Mouse (Mus musculus) T-helper 1 cell (primary cell): ENCODE data around the gene Gna15.

Experiments
- in situ Hi-C: fragments of 300-600 bp; cut with MboI, MseI; formaldehyde crosslinking; loops from one replicate; pipeline ENCODE4 v1.15.1; 2025; ENCODE audit warnings: high pct_unique_total_duplicates

Gna15 gene

DNA sequence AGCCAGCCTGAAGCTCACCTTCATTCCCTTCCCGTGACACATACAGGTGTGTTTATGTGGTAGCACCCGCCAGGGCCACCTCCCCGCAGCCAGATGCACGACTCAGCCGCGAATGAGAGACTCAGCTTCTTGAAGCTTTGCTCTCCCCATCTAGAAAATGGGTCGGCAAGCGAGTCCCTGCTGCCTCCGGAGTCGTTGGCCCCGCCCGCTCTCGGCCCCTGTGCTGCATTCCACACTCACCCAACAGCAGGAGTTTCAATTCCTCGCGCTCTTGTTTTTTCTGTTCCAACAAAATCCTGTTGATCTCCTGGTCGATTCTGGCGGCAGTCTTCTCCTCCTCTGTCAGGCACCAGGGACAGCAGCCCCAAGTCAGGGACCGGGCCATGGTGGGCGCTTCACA lies 455 bp downstream of the Gna15 start:
- in situ Hi-C loops = no loop called here

DNA sequence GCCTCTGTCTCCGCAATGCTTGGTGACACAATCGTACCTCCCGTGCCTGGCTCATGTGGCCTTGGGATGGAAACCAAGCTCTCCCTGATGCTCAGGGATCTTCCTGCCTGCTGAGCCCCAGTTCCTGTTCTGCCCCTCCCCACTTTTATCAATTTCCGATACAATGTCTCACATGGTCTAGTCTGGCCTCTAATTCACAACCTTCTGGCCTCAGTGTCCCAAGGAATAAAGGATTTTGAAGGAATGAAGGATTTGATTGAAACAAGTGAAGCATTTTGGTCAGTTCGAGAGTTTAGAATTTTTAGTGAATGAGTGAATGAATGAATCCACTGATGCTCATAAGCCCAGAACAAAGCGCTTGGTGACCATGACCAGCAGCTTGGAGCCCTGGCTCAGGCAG lies 883 bp downstream of the Gna15 start:
- in situ Hi-C loops = no loop called here

GRCm38 (mm10) chr10:81519978-81520365 lies 4.1 kb downstream of the Gna15 start:
- in situ Hi-C loops = no loop called here

DNA sequence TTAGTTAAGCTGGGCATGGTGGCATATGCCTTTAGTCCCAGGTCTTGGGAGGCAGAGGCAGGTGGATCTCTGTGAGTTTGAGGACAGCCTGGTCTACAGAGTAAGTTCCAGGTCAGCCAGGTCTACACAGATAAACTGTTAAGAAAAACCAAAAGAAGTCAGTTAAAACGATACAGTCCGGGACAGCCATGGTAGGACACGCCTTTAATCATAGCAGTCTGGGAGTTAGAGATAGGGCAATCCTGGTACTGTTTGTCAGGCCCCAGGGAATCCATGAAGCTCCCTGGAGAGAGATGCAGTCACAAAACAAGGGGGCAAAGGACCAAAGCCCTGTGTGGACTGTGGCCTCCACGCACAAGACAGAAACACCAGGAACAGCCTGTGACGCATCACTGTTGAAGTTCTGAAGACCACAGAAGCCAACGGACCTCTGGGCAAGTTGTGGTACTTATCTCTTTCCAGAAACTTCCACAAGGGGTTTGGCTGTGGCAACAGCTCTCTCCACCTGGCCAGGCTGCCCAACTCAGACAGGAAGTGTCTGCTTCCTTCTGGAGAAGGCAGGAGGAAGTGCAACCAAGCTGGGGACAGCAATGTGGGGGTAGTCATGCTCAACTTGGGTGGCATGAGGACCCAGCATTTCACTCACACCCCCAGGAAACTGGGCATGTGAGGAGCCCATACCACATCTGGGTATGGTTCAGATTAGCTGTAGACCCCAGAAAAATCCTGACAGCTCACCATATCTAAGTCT lies 4.6 kb downstream of the Gna15 start:
- in situ Hi-C loops = no loop called here

- in situ Hi-C loops = no loop called here
Observed at GRCm38 (mm10) chr10:81518546-81518945, 5.5 kb downstream of the Gna15 start.

DNA sequence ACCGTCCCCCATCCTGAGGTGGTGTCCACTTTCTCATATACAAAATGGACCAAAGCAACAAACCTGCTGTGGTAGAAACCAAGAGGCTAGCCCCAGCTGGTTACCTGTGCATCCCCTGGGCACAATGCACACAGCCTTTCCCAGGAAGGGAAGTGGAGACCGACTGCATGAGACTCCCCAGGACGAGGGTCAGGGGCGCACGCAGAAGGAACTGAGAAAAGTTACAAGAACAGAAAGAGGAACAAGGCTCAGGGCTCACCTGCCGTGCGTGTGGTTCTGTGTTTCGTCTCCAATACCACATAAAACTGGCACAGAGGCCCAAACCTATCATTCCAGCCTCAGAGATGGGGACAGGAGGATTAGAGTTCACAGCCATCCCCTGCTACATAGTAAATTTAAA lies 6.8 kb downstream of the Gna15 start:
- in situ Hi-C loops = no loop called here

- in situ Hi-C loops = no loop called here
Observed at GRCm38 (mm10) chr10:81513798-81514197, 10.2 kb downstream of the Gna15 start.

DNA sequence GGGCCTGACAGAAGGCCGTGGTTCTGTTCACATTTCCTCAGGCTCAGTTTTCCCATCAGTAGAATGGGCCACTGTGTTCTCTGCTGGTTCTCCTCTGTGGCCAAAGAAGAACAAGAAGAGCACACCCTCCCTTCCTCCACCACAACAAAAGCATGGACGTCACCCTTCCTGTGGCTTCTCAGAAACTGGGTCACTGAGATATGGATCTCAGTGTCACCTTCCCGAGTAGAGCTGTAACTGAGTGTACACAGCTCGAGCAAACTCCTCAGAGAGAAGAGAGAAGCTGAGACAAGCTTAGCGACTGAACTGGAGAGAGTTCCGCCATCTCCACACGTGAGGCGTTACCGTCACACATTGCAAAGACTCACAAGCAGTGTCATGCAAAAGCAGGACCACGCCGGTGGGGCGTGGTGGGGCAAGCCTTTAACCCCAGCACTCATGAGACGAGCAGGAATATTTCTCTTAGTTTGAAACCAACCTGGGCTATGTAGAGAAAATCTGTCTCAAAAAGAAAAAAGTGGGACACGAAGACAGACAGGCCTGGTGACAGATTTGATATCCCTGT lies 13.7 kb downstream of the Gna15 start:
- in situ Hi-C loops = no loop called here

- in situ Hi-C loops = no loop called here
Observed at GRCm38 (mm10) chr10:81507691-81508489, 16.1 kb downstream of the Gna15 start.

DNA sequence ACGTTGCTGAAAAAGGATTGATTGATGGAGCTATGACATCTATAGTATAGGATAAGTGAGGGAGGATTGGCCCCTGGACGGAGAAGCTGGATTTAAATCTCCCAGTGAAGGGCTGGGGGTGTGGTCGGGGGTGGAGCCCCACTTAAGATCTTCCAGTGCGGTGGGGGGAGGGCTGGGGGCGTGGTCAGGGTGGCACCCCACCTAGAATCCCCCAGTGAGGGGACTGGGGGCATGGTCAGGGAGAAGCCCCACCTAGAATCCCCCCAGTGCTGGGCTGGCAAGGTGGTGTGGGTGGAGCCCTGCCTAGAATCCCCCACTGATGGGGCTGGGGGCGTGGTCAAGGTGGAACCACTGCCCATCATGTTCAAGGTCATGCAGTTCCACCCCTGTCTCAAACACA lies 16.9 kb downstream of the Gna15 start:
- in situ Hi-C loops = no loop called here

DNA sequence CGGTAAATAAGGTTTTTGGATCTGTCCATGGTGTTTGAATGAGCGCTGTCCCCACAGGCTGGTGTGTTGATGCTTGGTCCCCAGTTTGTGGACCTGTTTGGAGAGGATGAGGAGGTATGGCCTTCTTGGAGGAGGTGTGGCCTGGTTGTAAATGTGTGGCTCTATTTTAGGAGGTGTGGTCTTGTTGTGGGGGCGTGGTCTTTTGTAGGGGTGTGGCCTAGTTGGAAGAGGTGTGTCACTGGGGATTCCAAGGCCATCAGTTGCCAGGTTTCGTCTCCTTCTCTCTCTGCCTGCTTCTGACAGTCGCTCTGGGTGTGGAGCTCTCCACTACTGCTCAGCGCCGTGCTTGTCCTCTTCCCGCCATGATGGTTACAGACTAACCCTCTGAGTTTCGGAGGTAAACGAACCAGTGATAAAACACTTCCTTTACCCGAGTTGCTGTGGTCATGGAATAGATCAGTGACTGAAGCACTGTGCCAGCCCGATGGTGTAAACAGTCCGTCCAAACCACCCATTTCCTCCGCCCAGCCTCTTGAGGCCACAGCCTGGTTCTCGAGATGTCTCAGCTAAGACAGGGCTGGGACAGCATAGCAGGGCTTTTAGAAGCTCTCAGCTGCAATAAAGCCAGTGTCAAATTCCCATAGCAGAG lies 18.9 kb downstream of the Gna15 start:
- in situ Hi-C loops = no loop called here

GRCm38 (mm10) chr10:81502658-81503057 lies 21.4 kb downstream of the Gna15 start:
- in situ Hi-C loops = no loop called here

- in situ Hi-C loops = no loop called here
Observed at GRCm38 (mm10) chr10:81501863-81502262, 22.2 kb downstream of the Gna15 start.

DNA sequence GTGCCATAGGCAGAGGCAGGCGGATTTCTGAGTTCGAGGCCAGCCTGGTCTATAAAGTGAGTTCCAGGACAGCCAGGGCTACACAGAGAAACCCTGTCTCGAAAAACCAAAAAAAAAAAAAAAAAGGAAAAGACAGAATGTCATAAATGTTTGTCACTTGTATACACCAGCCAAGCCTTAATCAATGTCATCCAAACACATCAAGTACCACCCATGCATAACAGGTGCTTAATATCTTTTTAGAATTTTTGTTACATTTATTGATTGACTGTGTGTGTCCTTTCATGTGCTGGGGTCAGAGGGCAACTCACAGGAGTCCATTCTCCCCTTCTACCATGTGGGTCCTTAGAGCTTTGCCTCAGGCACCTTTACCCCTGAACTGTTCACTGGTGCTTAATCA lies 24.0 kb downstream of the Gna15 start, which contains the start of gene S1pr4:
S1pr4 (minus strand) TSS at position 101 of the 400 bp plus-strand sequence.
- in situ Hi-C loops = no loop called here

GRCm38 (mm10) chr10:81499250-81499901 lies 24.6 kb downstream of the Gna15 start:
- in situ Hi-C loops = no loop called here

GRCm38 (mm10) chr10:81498316-81499249 lies 25.4 kb downstream of the Gna15 start:
- in situ Hi-C loops = no loop called here

GRCm38 (mm10) chr10:81497401-81498270 lies 26.4 kb downstream of the Gna15 start:
- in situ Hi-C loops = no loop called here

GRCm38 (mm10) chr10:81496969-81497368 lies 27.1 kb downstream of the Gna15 start:
- in situ Hi-C loops = no loop called here

GRCm38 (mm10) chr10:81496264-81496901 lies 27.6 kb downstream of the Gna15 start, which contains the start of gene Ncln:
Gene Ncln (minus strand): TSS chr10:81496392.
- in situ Hi-C loops = no loop called here
